In the genomic region with DNA sequence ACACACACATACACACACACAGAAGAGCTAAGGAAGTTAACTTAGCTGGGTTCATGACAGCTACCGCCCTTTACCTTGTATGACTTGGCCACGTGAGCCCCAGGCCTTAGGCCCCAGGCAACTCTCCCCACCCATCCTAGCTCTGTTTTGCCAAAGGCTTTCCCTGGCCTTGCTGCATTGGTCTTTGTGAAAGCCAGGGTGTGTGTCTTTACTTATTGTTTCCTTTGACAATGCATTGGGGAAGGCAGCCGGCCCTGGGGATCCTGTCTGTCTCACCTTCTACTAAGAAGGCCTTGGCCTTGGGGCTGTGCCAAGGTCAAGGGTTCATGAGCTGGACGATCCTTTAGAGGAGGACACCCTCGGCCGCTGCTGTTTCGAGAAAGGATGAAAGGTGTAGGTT, we compare ENCODE assay signal across 9 mouse cellular contexts. TPM values are rescaled to one million over a fixed set of nuclear protein-coding genes. Genes with fewer than 3 reads are reported as not detected.
DNase-seq lines count a peak whose midpoint lies in the region; ATAC-seq lines count a peak whose summit lies in the region.
"Had no signal": no experiment of that assay in that cellular context is flagged by ENCODE, and none has a peak within 500 bp of the region (broad histone marks: within the 10 kb centered on the region; RNA-seq: fewer than 3 reads in every experiment).

No protein-coding gene starts in this region.

- no peak overlapping the region for H3K4me3 ChIP-seq in neural tube, embryonic 11.5 days (ENCODE audit: low read depth, low read length)
- H3K4me3 ChIP-seq in stomach, embryonic 16.5 days (replicated peaks; ENCODE audit: low read length), result no peak overlapping the region
- H3K4me3 ChIP-seq: liver, embryonic 15.5 days had no signal

- no peaks in the 10 kb centered on the region for H3K9me3 ChIP-seq in neural tube, embryonic 11.5 days (ENCODE audit: control insufficient read depth, low read length)
- H3K9me3 ChIP-seq in stomach, embryonic 16.5 days (replicated peaks; ENCODE audit: control insufficient read depth, low read length), result no peaks in the 10 kb centered on the region
- H3K9me3 ChIP-seq: liver, embryonic 15.5 days had no signal

- H3K27me3 ChIP-seq in neural tube, embryonic 11.5 days (ENCODE audit: control insufficient read depth, insufficient read depth, low read length), result no peaks in the 10 kb centered on the region
- no peaks in the 10 kb centered on the region for H3K27me3 ChIP-seq in stomach, embryonic 16.5 days (ENCODE audit: control insufficient read depth, insufficient read depth, low read length)
- H3K27me3 ChIP-seq: liver, embryonic 15.5 days had no signal

- no peak overlapping the region for H3K4me2 ChIP-seq in neural tube, embryonic 11.5 days (ENCODE audit: low read depth)
- no peak overlapping the region for H3K4me2 ChIP-seq in stomach, embryonic 16.5 days (ENCODE audit: low read depth, low read length)
- H3K4me2 ChIP-seq: liver, embryonic 15.5 days had no signal

- no peak for DNase-seq in neural tube, embryonic 11.5 days (ENCODE audit: low spot score)
- DNase-seq in neural tube, embryonic 10.5 days (ENCODE audit: extremely low spot score, low spot score), result no peak
- DNase-seq in heart, postnatal 4 days, result peak; percentile 59
- peak; percentile 44 to 60 for DNase-seq in kidney, postnatal 4 days
- DNase-seq in frontal cortex, postnatal 10 days (ENCODE audit: low spot score in 2 of 2), result no peak
- no peak for DNase-seq in frontal cortex, adult 2 months (ENCODE audit: extremely low spot score in 1 of 2, low spot score in 1 of 2)
- no peak for DNase-seq in cerebellum, postnatal 10 days

- no peaks in the 10 kb centered on the region; the same call in 1 of the 2 replicates for H3K36me3 ChIP-seq in neural tube, embryonic 11.5 days (ENCODE audit: control insufficient read depth, insufficient read depth, low read length)
- no peaks in the 10 kb centered on the region for H3K36me3 ChIP-seq in stomach, embryonic 16.5 days (ENCODE audit: control insufficient read depth, insufficient read depth, low read length)
- H3K36me3 ChIP-seq: liver, embryonic 15.5 days had no signal

- no peak for ATAC-seq in neural tube, embryonic 11.5 days (ENCODE audit: insufficient read depth, low FRiP score, low TSS enrichment)
- ATAC-seq in stomach, embryonic 16.5 days (ENCODE audit: insufficient read depth, low FRiP score), result no peak

- H3K27ac ChIP-seq in neural tube, embryonic 11.5 days (ENCODE audit: low read depth, low read length), result 0 out of 2 replicates have a peak overlapping the region, but pooled peaks have one; percentile 4
- peak overlapping the region; percentile 12; the same call in 1 of the 2 replicates for H3K27ac ChIP-seq in stomach, embryonic 16.5 days (ENCODE audit: low read length)
- H3K27ac ChIP-seq: liver, embryonic 15.5 days had no signal

- WGBS in neural tube, embryonic 11.5 days, result 60% methylated on average over 7 of the region's 7 CpGs
- 35% methylated on average over 7 of the region's 7 CpGs for WGBS in stomach, embryonic 16.5 days

- H3K9ac ChIP-seq in neural tube, embryonic 11.5 days (ENCODE audit: low read length), result no peak overlapping the region
- H3K9ac ChIP-seq in stomach, embryonic 16.5 days (ENCODE audit: low read length), result peak overlapping the region; percentile 12
- H3K9ac ChIP-seq: liver, embryonic 15.5 days had no signal

- peaks cover 49% of the 10 kb centered on the region for H3K4me1 ChIP-seq in neural tube, embryonic 11.5 days (ENCODE audit: control insufficient read depth, insufficient read depth, low read length)
- peaks cover 47% of the 10 kb centered on the region for H3K4me1 ChIP-seq in stomach, embryonic 16.5 days (ENCODE audit: control insufficient read depth, insufficient read depth, low read length)

RNA-seq across cellular contexts. Expression of a gene that starts 38.3 kb away (rescaled TPM):
- 26.4 and 29.8 TPM in 2 replicates for polyA plus RNA-seq in neural tube, embryonic 11.5 days (2014; fragmentation: Nextera tagmentation; extraction: Ambion mirVana)
- 100 to 1,000 TPM; 288 to 301 TPM for total RNA-seq in heart, postnatal 4 days (2021)
- 24.1 and 25.1 TPM in 2 replicates for polyA plus RNA-seq in stomach, embryonic 16.5 days (2015; fragmentation: Nextera tagmentation; extraction: Ambion mirVana)
- 136 and 139 TPM in 2 replicates for polyA plus RNA-seq in frontal cortex, adult 2 months (2012; rRNA removed)

RNA-seq across cellular contexts. Expression of a gene that starts 58.6 kb away (rescaled TPM):
- 133 and 153 TPM in 2 replicates for polyA plus RNA-seq in neural tube, embryonic 11.5 days (2014; fragmentation: Nextera tagmentation; extraction: Ambion mirVana)
- 1 to 10 TPM; 2.5 to 2.7 TPM for total RNA-seq in heart, postnatal 4 days (2021)
- polyA plus RNA-seq in stomach, embryonic 16.5 days (2015; fragmentation: Nextera tagmentation; extraction: Ambion mirVana), result 124 and 156 TPM in 2 replicates
- 5.9 and 6.2 TPM in 2 replicates for polyA plus RNA-seq in frontal cortex, adult 2 months (2012; rRNA removed)

Comparison
In these comparisons a context has a peak if more than half of its experiments do, and no peak if none do; other contexts are left out.
1. DNase-seq: peak in heart, postnatal 4 days (single experiment) and kidney, postnatal 4 days (2 of 2); none in neural tube, embryonic 11.5 days (single experiment), neural tube, embryonic 10.5 days (single experiment), frontal cortex, postnatal 10 days (0 of 2), frontal cortex, adult 2 months (0 of 2) and cerebellum, postnatal 10 days (0 of 2).
2. RNA of a gene that starts 58.6 kb away (polyA plus RNA-seq): 133 to 153 TPM in neural tube, embryonic 11.5 days and 124 to 156 TPM in stomach, embryonic 16.5 days; 5.9 to 6.2 TPM in frontal cortex, adult 2 months; every median in the first group is over 10 times any median in the second.